Mouse (Mus musculus) embryonic facial prominence, embryonic 11.5 days (tissue): ENCODE measurements around the gene Glt8d1. TPM values are rescaled to one million over a fixed set of nuclear protein-coding genes. Genes with fewer than 3 reads are reported as not detected.
A peak's percentile ranks its signal among the peaks of the same experiment; 100 is the strongest.

Experiments
- ATAC-seq: fragments of 200-750 bp; cut with Nextera tagmentation; replicated peaks from 2 replicates; pipeline ENCODE4 v1.8.0; 2017; ENCODE audit warnings: low read depth; ENCODE audit not compliant: insufficient number of reproducible peaks, low FRiP score, low TSS enrichment
- DNase-seq: peaks from one replicate; pipeline ENCODE4 v3.0.0-alpha.2; 2015; ENCODE audit warnings: low spot score
- H3K27ac ChIP-seq: fragments of 300-500 bp; sonication (generic); replicated peaks from 2 replicates; pipeline ENCODE4 v1.5.1; 2014; ENCODE audit warnings: mild to moderate bottlenecking, low read depth, low read length, control low read depth
- H3K27me3 ChIP-seq: fragments of 300-500 bp; sonication (generic); 2 replicates; pipeline ENCODE4 v1.6.1; 2014; ENCODE audit warnings: mild to moderate bottlenecking, low read length, moderate library complexity, mixed read lengths; ENCODE audit not compliant: control insufficient read depth, insufficient read depth
- H3K36me3 ChIP-seq: fragments of 300-500 bp; sonication (generic); replicated peaks from 2 replicates; pipeline ENCODE4 v1.6.1; 2014; ENCODE audit warnings: low read depth, mild to moderate bottlenecking, low read length, moderate library complexity, mixed read lengths; ENCODE audit not compliant: control insufficient read depth, insufficient read depth
- H3K4me1 ChIP-seq: fragments of 300-500 bp; sonication (generic); 2 replicates; pipeline ENCODE4 v1.6.1; 2014; ENCODE audit warnings: low read length, mixed read lengths; ENCODE audit not compliant: control insufficient read depth, insufficient read depth
- H3K4me2 ChIP-seq: fragments of 300-500 bp; sonication (generic); 2 replicates; pipeline ENCODE4 v1.6.1; 2014; ENCODE audit warnings: low read depth, mild to moderate bottlenecking, control low read depth, low read length, moderate library complexity
- H3K4me3 ChIP-seq: fragments of 300-500 bp; sonication (generic); 2 replicates; pipeline ENCODE4 v1.5.1; 2014; ENCODE audit warnings: low read depth, low read length, control low read depth
- H3K9ac ChIP-seq: fragments of 300-500 bp; sonication (generic); replicated peaks from 2 replicates; pipeline ENCODE4 v1.6.1; 2014; ENCODE audit warnings: mild to moderate bottlenecking, control low read depth, low read length
- H3K9me3 ChIP-seq: fragments of 300-500 bp; sonication (generic); replicated peaks from 2 replicates; pipeline ENCODE4 v1.6.1; 2016; ENCODE audit warnings: mild to moderate bottlenecking, low read length, inconsistent platforms, mixed read lengths; ENCODE audit not compliant: control insufficient read depth
- WGBS: fragments of 180-500 bp; shearing (Covaris S2); extraction: QIAGEN DNeasy Blood & Tissue Kit; methylation state at CpG from one replicate; pipeline ENCODE4 v1.1.7; 2014; 5-methylcytosine and 5-hydroxymethylcytosine counted together
- polyA plus RNA-seq: library from polyadenylated mRNA; unstranded; fragments of >200 nt; fragmentation: Nextera tagmentation; extraction: Ambion mirVana; gene quantifications from 2 replicates; pipeline ENCODE4 v1.2.1, GENCODE M21; 2014

Glt8d1 gene
- polyA plus RNA-seq, 1 experiment from 2014 or later = 59.8 TPM

GRCm38 (mm10) chr14:31000816-31001306, 339 bp upstream of the Glt8d1 start:
- Histone ChIP-seq H3K9ac (peak overlapping the region; percentile 93), H3K36me3 (no peaks in the 10 kb centered on the region), H3K4me1 (no peaks in the 10 kb centered on the region), H3K27ac (0 out of 2 replicates have a peak overlapping the region, but pooled peaks have one; percentile 85), H3K9me3 (no peaks in the 10 kb centered on the region), H3K4me3 (peak overlapping the region; percentile 93), H3K4me2 (peak overlapping the region; percentile 78), H3K27me3 (no peaks in the 10 kb centered on the region)
- DNase-seq = no peak
- under 1% methylated on average over 21 of the region's 21 CpGs for WGBS
- no peak for ATAC-seq

DNA sequence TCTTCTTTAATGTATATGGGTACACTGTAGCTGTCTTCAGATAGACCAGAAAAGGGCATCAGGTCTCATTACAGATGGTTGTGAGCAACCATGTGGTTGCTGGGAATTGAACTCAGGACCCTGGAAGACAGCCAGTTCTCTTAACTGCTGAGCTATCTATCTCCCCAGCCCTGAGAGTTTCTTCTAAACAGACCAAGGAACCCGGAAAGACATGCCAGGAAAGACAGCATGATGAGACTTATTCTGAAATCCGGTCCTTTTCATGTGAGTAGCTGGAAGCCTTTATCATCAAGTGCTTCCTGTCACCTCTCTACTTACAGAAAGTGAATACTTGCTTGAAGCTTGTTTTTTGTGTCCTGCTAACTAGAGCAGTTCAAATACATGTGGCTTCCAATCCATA, 3.3 kb downstream of the Glt8d1 start:
- ATAC-seq (no peak), DNase-seq (no peak)
- Histone ChIP-seq H3K4me3 (no peak overlapping the region), H3K36me3 (no peaks in the 10 kb centered on the region), H3K9ac (no peak overlapping the region), H3K4me2 (no peak overlapping the region), H3K27me3 (no peaks in the 10 kb centered on the region), H3K27ac (no peak overlapping the region), H3K4me1 (no peaks in the 10 kb centered on the region), H3K9me3 (no peaks in the 10 kb centered on the region)
- WGBS = 94% methylated on average over 2 of the region's 2 CpGs

- Histone ChIP-seq H3K27ac (no peak overlapping the region), H3K4me1 (no peaks in the 10 kb centered on the region), H3K36me3 (0 out of 2 replicates have a peak, but pooled peaks cover 2% of the 10 kb centered on the region), H3K9me3 (no peaks in the 10 kb centered on the region), H3K27me3 (no peaks in the 10 kb centered on the region), H3K4me3 (no peak overlapping the region), H3K9ac (no peak overlapping the region), H3K4me2 (no peak overlapping the region)
- ATAC-seq (no peak), DNase-seq (no peak)
- WGBS = 79% methylated on average over 5 of the region's 5 CpGs
These were observed 5.6 kb downstream of the Glt8d1 start for GRCm38 (mm10) chr14:31006779-31007178.

DNA sequence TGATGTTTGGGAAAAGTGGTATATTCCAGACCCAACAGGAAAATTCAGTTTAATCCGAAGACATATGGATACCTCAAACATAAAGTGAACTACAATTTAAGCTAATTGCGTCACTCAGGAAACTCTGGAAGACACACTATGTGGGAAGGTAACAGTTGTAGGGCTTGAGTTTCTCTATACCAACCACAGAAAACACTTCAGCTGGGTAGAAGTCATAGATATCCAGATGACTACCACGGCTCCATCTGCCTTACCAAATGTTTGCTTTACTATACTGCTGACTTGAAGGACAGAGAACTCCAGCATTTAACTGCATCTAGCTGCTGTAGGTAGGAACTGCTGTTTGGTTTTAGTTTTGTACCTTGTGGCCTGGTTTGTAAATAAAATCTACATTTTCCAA, 10.4 kb downstream of the Glt8d1 start:
- H3K27me3 ChIP-seq = no peaks in the 10 kb centered on the region
- H3K9ac ChIP-seq = no peak overlapping the region
- no peak overlapping the region for H3K4me3 ChIP-seq
- H3K36me3 ChIP-seq = peaks cover 14% of the 10 kb centered on the region
- WGBS = 87% methylated on average over 3 of the region's 3 CpGs
- H3K27ac ChIP-seq = no peak overlapping the region
- no peaks in the 10 kb centered on the region for H3K9me3 ChIP-seq
- ATAC-seq = no peak
- DNase-seq = no peak
- H3K4me1 ChIP-seq = no peaks in the 10 kb centered on the region
- H3K4me2 ChIP-seq = no peak overlapping the region

DNA sequence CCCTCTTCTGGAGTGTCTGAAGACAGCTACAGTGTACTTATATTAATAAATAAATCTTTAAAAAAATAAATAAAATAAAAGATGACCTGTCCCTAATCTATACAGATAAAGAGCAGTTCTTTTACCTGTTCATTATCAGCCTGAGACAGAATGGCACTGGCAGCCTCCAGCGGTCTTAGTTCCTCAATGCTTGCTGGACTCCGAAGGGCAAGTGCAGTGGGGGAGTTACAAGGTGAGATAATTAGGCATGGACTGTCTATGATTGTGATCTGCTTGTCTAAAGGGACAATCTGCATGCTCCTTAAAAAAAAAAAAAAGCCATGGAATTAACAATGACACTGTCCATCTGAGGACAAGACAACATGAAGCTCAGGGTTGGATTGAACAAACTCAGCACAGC, 12.7 kb downstream of the Glt8d1 start:
- DNase-seq (no peak), ATAC-seq (no peak)
- H3K4me1 ChIP-seq = peaks cover 4% of the 10 kb centered on the region
- H3K36me3 ChIP-seq = peaks cover 14% of the 10 kb centered on the region
- H3K27ac ChIP-seq = no peak overlapping the region
- no peak overlapping the region for H3K9ac ChIP-seq
- 92% methylated on average over 2 of the region's 2 CpGs for WGBS
- H3K9me3 ChIP-seq = no peaks in the 10 kb centered on the region
- no peaks in the 10 kb centered on the region for H3K27me3 ChIP-seq
- H3K4me2 ChIP-seq = no peak overlapping the region
- H3K4me3 ChIP-seq = no peak overlapping the region

DNA sequence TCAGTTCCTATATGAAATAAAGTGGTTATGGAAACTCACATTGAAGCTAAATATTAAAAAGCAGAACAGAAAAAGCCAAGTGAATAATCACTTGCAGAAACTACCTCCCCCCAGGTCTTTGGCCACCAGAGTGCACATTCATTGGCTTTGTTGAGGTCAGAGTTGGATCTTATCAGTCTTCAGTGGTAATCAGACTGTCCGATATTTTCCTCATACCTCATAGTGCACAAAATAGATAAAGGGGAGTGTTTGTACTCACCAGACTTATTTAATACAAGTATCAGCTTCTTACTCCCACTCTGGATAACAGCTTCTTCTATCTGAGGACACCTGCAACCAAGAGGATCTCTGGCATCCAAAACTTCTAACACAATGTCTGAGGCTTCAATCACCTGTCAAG, 14.9 kb downstream of the Glt8d1 start:
- Histone ChIP-seq H3K9ac (no peak overlapping the region), H3K4me1 (peaks cover 4% of the 10 kb centered on the region), H3K27ac (no peak overlapping the region), H3K4me2 (no peak overlapping the region), H3K27me3 (no peaks in the 10 kb centered on the region), H3K9me3 (no peaks in the 10 kb centered on the region), H3K4me3 (no peak overlapping the region), H3K36me3 (peaks cover 13% of the 10 kb centered on the region)
- WGBS = 82% methylated on average over 1 of the region's 1 CpGs
- no peak for DNase-seq
- ATAC-seq = no peak

GRCm38 (mm10) chr14:31017854-31018253, 16.7 kb downstream of the Glt8d1 start:
- Histone ChIP-seq H3K36me3 (peaks cover 9% of the 10 kb centered on the region), H3K4me1 (peaks cover 4% of the 10 kb centered on the region), H3K27me3 (no peaks in the 10 kb centered on the region), H3K4me3 (peak overlapping the region; percentile 83), H3K27ac (no peak overlapping the region), H3K4me2 (peak overlapping the region; percentile 55), H3K9me3 (no peaks in the 10 kb centered on the region), H3K9ac (peak overlapping the region; percentile 98)
- no peak for ATAC-seq
- 0% methylated on average over 2 of the region's 2 CpGs for WGBS
- peak; percentile 43 for DNase-seq

GRCm38 (mm10) chr14:31018860-31019291, 17.7 kb downstream of the Glt8d1 start, which contains the start of the genes Pbrm1 and Gnl3:
Gene Pbrm1 (plus strand): TSS chr14:31019138.
Gene Gnl3 (minus strand): TSS chr14:31019152.
- DNase-seq (peak; percentile 97), ATAC-seq (peak; percentile 92)
- Histone ChIP-seq H3K36me3 (peaks cover 9% of the 10 kb centered on the region), H3K4me1 (peaks cover 4% of the 10 kb centered on the region), H3K4me3 (peak within 1 kb of the TSS; percentile 83), H3K9me3 (no peaks in the 10 kb centered on the region), H3K4me2 (peak within 1 kb of the TSS; percentile 55), H3K27ac (peak within 1 kb of the TSS; percentile 96), H3K27me3 (no peaks in the 10 kb centered on the region), H3K9ac (peak within 1 kb of the TSS; percentile 98)
- 0% methylated on average over 41 of the region's 53 CpGs for whole genome bisulfite sequencing
